Comparison of ENCODE assay signal across 16 mouse cellular contexts in genomic region chr2:45486530-45486929, GRCm38 (mm10).
"Had no signal": no experiment of that assay in that cellular context is flagged by ENCODE, and none has a peak within 500 bp of the region (broad histone marks: within the 10 kb centered on the region; RNA-seq: fewer than 3 reads in every experiment).

No protein-coding gene starts in this region.

- H3K4me2 ChIP-seq: kidney, embryonic 15.5 days; limb, embryonic 13.5 days; liver, embryonic 11.5 days; liver, embryonic 15.5 days; midbrain, embryonic 11.5 days; midbrain, embryonic 15.5 days; neural tube, embryonic 13.5 days had no signal

- H3K4me1 ChIP-seq: kidney, embryonic 15.5 days; limb, embryonic 13.5 days; liver, embryonic 15.5 days; midbrain, embryonic 15.5 days had no signal

- H3K36me3 ChIP-seq: kidney, embryonic 15.5 days; limb, embryonic 13.5 days; liver, embryonic 15.5 days; midbrain, embryonic 15.5 days; neural tube, embryonic 13.5 days had no signal

- H3K9ac ChIP-seq: kidney, embryonic 15.5 days; limb, embryonic 13.5 days; liver, embryonic 15.5 days; midbrain, embryonic 15.5 days; neural tube, embryonic 13.5 days had no signal

- H3K27me3 ChIP-seq: kidney, embryonic 15.5 days; limb, embryonic 13.5 days; liver, embryonic 15.5 days; midbrain, embryonic 15.5 days; neural tube, embryonic 13.5 days had no signal

- H3K27ac ChIP-seq: kidney, embryonic 15.5 days; limb, embryonic 13.5 days; liver, embryonic 15.5 days; midbrain, embryonic 15.5 days; neural tube, embryonic 13.5 days had no signal

- H3K4me3 ChIP-seq: kidney, embryonic 15.5 days; limb, embryonic 13.5 days; liver, embryonic 15.5 days; midbrain, embryonic 15.5 days; neural tube, embryonic 13.5 days had no signal

- ATAC-seq: lung, postnatal 0 days; midbrain, embryonic 15.5 days had no signal

- H3K9me3 ChIP-seq: kidney, embryonic 15.5 days; limb, embryonic 13.5 days; liver, embryonic 15.5 days; midbrain, embryonic 15.5 days; neural tube, embryonic 13.5 days had no signal

- DNase-seq: kidney, adult 2 months; kidney, postnatal 14 days; left cerebral cortex, postnatal 4 days; lung, adult 2 months; lung, postnatal 36 days; retina, postnatal 1 day; right cerebral cortex, postnatal 14 days; thymus, postnatal 4 days had no signal
